Mouse (Mus musculus): Measurements from ENCODE around the gene Rtbdn.

GRCm38 (mm10) chr8:84949753-84950152 lies 3.0 kb downstream of the Rtbdn start:
- no peak for TF ChIP-seq GATA1 (IDR thresholded peaks at IDR 0.05; ENCODE audit: borderline replicate concordance, low read length)
- no peak for TF ChIP-seq FLI1 (IDR thresholded peaks at IDR 0.05; ENCODE audit: low read length)
